Mouse (Mus musculus) liver, embryonic 11.5 days (tissue): ENCODE measurements around the gene Fmc1. TPM values are rescaled to one million over a fixed set of nuclear protein-coding genes. Genes with fewer than 3 reads are reported as not detected.

Experiments used
- microRNA-seq: library from miRNA; unstranded; fragments of <30 nt; microRNA quantifications from one replicate; pipeline ENCODE4, GENCODE M21; 2017; ENCODE audit warnings: borderline number of aligned reads
- polyA plus RNA-seq: library from polyadenylated mRNA; unstranded; fragments of >200 nt; fragmentation: Nextera tagmentation; extraction: Ambion mirVana; gene quantifications from 2 replicates; pipeline ENCODE4 v1.2.1, GENCODE M21; 2014

Gene Fmc1
- polyA plus RNA-seq, 1 experiment from 2014 or later: 141 TPM

Small RNA genes lying within 50 kb of the gene (microRNA-seq; reads per million reads assigned to microRNA genes)
- gene Mir7670: 3.9 reads per million, percentile 6 among the genes with 10 or more reads in this experiment

Other genes starting within 250 kb of the Fmc1 start
- gene Zc3hav1l, start 234.2 kb upstream of the Fmc1 start, polyA plus RNA-seq: 8.3 and 8.9 TPM in 2 replicates
- gene Zc3hav1, start 178.9 kb upstream of the Fmc1 start, polyA plus RNA-seq: 28.4 and 31.3 TPM in 2 replicates
- 3.3 and 3.8 TPM in 2 replicates for gene Ttc26, start 152.0 kb upstream of the Fmc1 start, polyA plus RNA-seq
- gene Ubn2, start 99.6 kb upstream of the Fmc1 start, polyA plus RNA-seq: 12.3 and 14.5 TPM in 2 replicates
- 39.7 and 46.2 TPM in 2 replicates for gene Luc7l2, start 17.8 kb downstream of the Fmc1 start, polyA plus RNA-seq
- 0.05 and 0.12 TPM in 2 replicates for gene Klrg2, start 103.7 kb downstream of the Fmc1 start, polyA plus RNA-seq
- 0.29 and 0.43 TPM in 2 replicates for gene Clec2l, start 129.6 kb downstream of the Fmc1 start, polyA plus RNA-seq